Comparison of ENCODE assay signal across 8 mouse cellular contexts in genomic region chr2:14055168-14055565, GRCm38 (mm10). TPM values are rescaled to one million over a fixed set of nuclear protein-coding genes. Genes with fewer than 3 reads are reported as not detected.
DNase-seq lines count a peak whose midpoint lies in the region; ATAC-seq and TF ChIP-seq lines count a peak whose summit lies in the region.

No protein-coding gene starts in this region.

- POLR2A ChIA-PET in Patski (lab: Charles Lee) = no interaction called here

- peak overlapping the region; percentile 80 for H3K4me2 ChIP-seq in limb, embryonic 13.5 days (replicated peaks)
- peak overlapping the region; percentile 61 for H3K4me2 ChIP-seq in midbrain, embryonic 11.5 days

- no peak for DNase-seq in Patski (ENCODE audit: low read depth, low spot score)
- peak; percentile 32 for DNase-seq in c-Kit-positive CD71-positive TER-119-positive erythroid progenitor cells, embryonic 14.5 days (ENCODE audit: low spot score)
- DNase-seq in hindbrain, embryonic 10.5 days (ENCODE audit: low spot score) = peak; percentile 89
- peak; percentile 98 for DNase-seq in midbrain, embryonic 11.5 days (ENCODE audit: low spot score, missing footprints)
- peak; percentile 11 for DNase-seq in spleen, adult 12 weeks (ENCODE audit: low spot score)
- no peak for DNase-seq in thymus, postnatal 25 days

- H3K4me1 ChIP-seq in hindbrain, embryonic 10.5 days (replicated peaks) = peaks cover 23% of the 10 kb centered on the region
- H3K4me1 ChIP-seq in limb, embryonic 13.5 days = peaks cover 5% of the 10 kb centered on the region; the same call in 1 of the 2 replicates
- no peaks in the 10 kb centered on the region for H3K4me1 ChIP-seq in midbrain, embryonic 11.5 days (ENCODE audit: control insufficient read depth, insufficient read depth, low read length)

- no peaks in the 10 kb centered on the region for H3K27me3 ChIP-seq in Patski
- no peaks in the 10 kb centered on the region for H3K27me3 ChIP-seq in hindbrain, embryonic 10.5 days (ENCODE audit: insufficient read depth, poor library complexity, severe bottlenecking)
- no peaks in the 10 kb centered on the region for H3K27me3 ChIP-seq in limb, embryonic 13.5 days
- no peaks in the 10 kb centered on the region for H3K27me3 ChIP-seq in midbrain, embryonic 11.5 days (ENCODE audit: control insufficient read depth, insufficient read depth, low read length)

- under 1% methylated on average over 58 of the region's 58 CpGs for WGBS in hindbrain, embryonic 10.5 days
- WGBS in limb, embryonic 13.5 days = under 1% methylated on average over 56 of the region's 58 CpGs
- 0% methylated on average over 42 of the region's 58 CpGs for WGBS in midbrain, embryonic 11.5 days

- H3K27ac ChIP-seq in hindbrain, embryonic 10.5 days = peak overlapping the region; percentile 94
- peak overlapping the region; percentile 80 for H3K27ac ChIP-seq in limb, embryonic 13.5 days
- H3K27ac ChIP-seq in midbrain, embryonic 11.5 days (ENCODE audit: low read depth, low read length) = peak overlapping the region; percentile 81

- CTCF ChIA-PET in Patski (lab: Charles Lee) = no interaction called here

- ATAC-seq in Patski = peak; percentile 74
- ATAC-seq in frontal cortex, adult (ENCODE audit: low TSS enrichment) = peak; percentile 42
- peak; percentile 90 for ATAC-seq in limb, embryonic 13.5 days (ENCODE audit: low FRiP score, low read depth)
- peak; percentile 93 for ATAC-seq in midbrain, embryonic 11.5 days (ENCODE audit: low FRiP score)

- in situ Hi-C loops in Patski (cut with MboI; ENCODE audit: low pct_unique_long_range_greater_than_20kb) = loop anchor here (10.0 kb wide), 1 partner anchor 780 kb away; the partner anchor contains the start of gene Rsu1

- peak overlapping the region; percentile 75 for H3K4me3 ChIP-seq in hindbrain, embryonic 10.5 days
- peak overlapping the region; percentile 75 for H3K4me3 ChIP-seq in limb, embryonic 13.5 days
- peak overlapping the region; percentile 75 for H3K4me3 ChIP-seq in midbrain, embryonic 11.5 days (ENCODE audit: low read depth, low read length)

- H3K9ac ChIP-seq in limb, embryonic 13.5 days = peak overlapping the region; percentile 76
- peak overlapping the region; percentile 74 for H3K9ac ChIP-seq in midbrain, embryonic 11.5 days (ENCODE audit: low read length)

- TF ChIP-seq CTCF in Patski (IDR thresholded peaks at IDR 0.05) = no peak

- no peaks in the 10 kb centered on the region; the same call in 1 of the 2 replicates for H3K9me3 ChIP-seq in hindbrain, embryonic 10.5 days
- H3K9me3 ChIP-seq in limb, embryonic 13.5 days = no peaks in the 10 kb centered on the region
- no peaks in the 10 kb centered on the region for H3K9me3 ChIP-seq in midbrain, embryonic 11.5 days (ENCODE audit: control insufficient read depth, low read length)

- H3K36me3 ChIP-seq in hindbrain, embryonic 10.5 days = no peaks in the 10 kb centered on the region
- no peaks in the 10 kb centered on the region for H3K36me3 ChIP-seq in limb, embryonic 13.5 days
- H3K36me3 ChIP-seq in midbrain, embryonic 11.5 days (ENCODE audit: control insufficient read depth, insufficient read depth, low read length) = no peaks in the 10 kb centered on the region

RNA-seq across cellular contexts. Expression of gene Hacd1, which starts 0.8 kb away (rescaled TPM):
- polyA plus RNA-seq in Patski (2021) = 18.7 TPM
- polyA plus RNA-seq in hindbrain, embryonic 10.5 days (2016; fragmentation: Nextera tagmentation; extraction: Ambion mirVana) = 52.5 and 53.9 TPM in 2 replicates
- 58.7 and 64.9 TPM in 2 replicates for polyA plus RNA-seq in limb, embryonic 13.5 days (2015; fragmentation: Nextera tagmentation; extraction: Ambion mirVana)
- polyA plus RNA-seq in midbrain, embryonic 11.5 days (2014; fragmentation: Nextera tagmentation; extraction: Ambion mirVana) = 43.9 and 46.3 TPM in 2 replicates

RNA-seq across cellular contexts. Expression of gene Stam, which starts 18.7 kb away (rescaled TPM):
- polyA plus RNA-seq in Patski (2021) = 55.2 TPM
- polyA plus RNA-seq in hindbrain, embryonic 10.5 days (2016; fragmentation: Nextera tagmentation; extraction: Ambion mirVana) = 81.1 and 86.6 TPM in 2 replicates
- polyA plus RNA-seq in limb, embryonic 13.5 days (2015; fragmentation: Nextera tagmentation; extraction: Ambion mirVana) = 77.7 and 82.2 TPM in 2 replicates
- polyA plus RNA-seq in midbrain, embryonic 11.5 days (2014; fragmentation: Nextera tagmentation; extraction: Ambion mirVana) = 103 and 109 TPM in 2 replicates

Comparison
In these comparisons a context has a peak if more than half of its experiments do, and no peak if none do; other contexts are left out.
1. ATAC-seq: peak in every context shown above with its lines; median percentile 93 in midbrain, embryonic 11.5 days; 90 in limb, embryonic 13.5 days; 74 in Patski; 42 in frontal cortex, adult.
2. DNase-seq: peak in c-Kit-positive CD71-positive TER-119-positive erythroid progenitor cells, embryonic 14.5 days (single experiment), hindbrain, embryonic 10.5 days (single experiment), midbrain, embryonic 11.5 days (single experiment) and spleen, adult 12 weeks (single experiment); none in Patski (single experiment) and thymus, postnatal 25 days (single experiment).
3. Peak in every context shown above with its lines, with median percentiles within 50 percentile points of each other: H3K27ac ChIP-seq and H3K4me3 ChIP-seq.